Comparison of ENCODE assay signal across 8 mouse cellular contexts in the genomic region with DNA sequence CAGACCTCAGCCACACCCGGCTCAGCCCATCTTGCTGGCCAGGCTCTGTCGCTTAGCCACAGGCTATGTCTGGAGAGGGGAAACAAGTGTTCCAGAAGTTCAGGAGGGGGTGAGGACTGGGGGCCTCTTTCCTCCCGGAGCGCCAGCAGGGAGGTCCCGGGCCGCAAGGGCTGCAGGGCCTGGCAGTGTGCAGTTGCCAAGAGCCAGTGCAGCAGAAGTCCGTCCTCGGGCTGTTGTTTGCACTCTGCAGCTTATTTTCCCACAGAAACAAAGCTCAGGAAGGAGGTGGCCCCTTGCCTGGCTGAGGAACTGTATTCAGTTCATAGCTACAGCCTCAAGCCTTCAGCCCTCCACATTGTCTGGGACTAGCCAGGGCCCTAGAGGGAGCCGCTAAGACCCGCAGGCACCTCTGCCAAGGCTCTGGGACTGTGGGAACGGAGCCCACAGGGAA. TPM values are rescaled to one million over a fixed set of nuclear protein-coding genes. Genes with fewer than 3 reads are reported as not detected.
DNase-seq lines count a peak whose midpoint lies in the region; ATAC-seq and TF ChIP-seq lines count a peak whose summit lies in the region.

No protein-coding gene starts in this region.

- TF ChIP-seq CTCF in liver, adult 2 months (IDR thresholded peaks at IDR 0.05; ENCODE audit: low read depth, low read length) = no peak

- peak overlapping the region; percentile 23; the same call in 1 of the 2 replicates for H3K4me2 ChIP-seq in forebrain, embryonic 14.5 days (ENCODE audit: low read length)
- no peak overlapping the region for H3K4me2 ChIP-seq in hindbrain, embryonic 11.5 days (replicated peaks; ENCODE audit: low read depth, low read length)
- H3K4me2 ChIP-seq in limb, embryonic 15.5 days = 0 out of 2 replicates have a peak overlapping the region, but pooled peaks have one; percentile 2
- 0 out of 2 replicates have a peak overlapping the region, but pooled peaks have one; percentile 5 for H3K4me2 ChIP-seq in neural tube, embryonic 15.5 days

- no peaks in the 10 kb centered on the region for H3K36me3 ChIP-seq in liver, adult 2 months (ENCODE audit: control insufficient read depth, insufficient read depth, low read length)
- no peaks in the 10 kb centered on the region for H3K36me3 ChIP-seq in forebrain, embryonic 14.5 days (ENCODE audit: control insufficient read depth, insufficient read depth, low read length)
- no peaks in the 10 kb centered on the region for H3K36me3 ChIP-seq in hindbrain, embryonic 11.5 days (ENCODE audit: control insufficient read depth, insufficient read depth, low read length)
- peaks cover 5% of the 10 kb centered on the region; the same call in 1 of the 2 replicates for H3K36me3 ChIP-seq in limb, embryonic 15.5 days
- H3K36me3 ChIP-seq in neural tube, embryonic 15.5 days = no peaks in the 10 kb centered on the region

- no peaks in the 10 kb centered on the region for H3K9me3 ChIP-seq in forebrain, embryonic 14.5 days (replicated peaks; ENCODE audit: control insufficient read depth, low read length)
- H3K9me3 ChIP-seq in hindbrain, embryonic 11.5 days (ENCODE audit: control insufficient read depth, low read length) = no peaks in the 10 kb centered on the region
- H3K9me3 ChIP-seq in limb, embryonic 15.5 days = no peaks in the 10 kb centered on the region
- H3K9me3 ChIP-seq in neural tube, embryonic 15.5 days (replicated peaks) = no peaks in the 10 kb centered on the region

- peak; percentile 43 for DNase-seq in liver, adult 2 months (ENCODE audit: extremely low read depth, low read depth, low spot score)
- no peak for DNase-seq in liver
- peak; percentile 83 for DNase-seq in forebrain, embryonic 14.5 days (ENCODE audit: low spot score)
- peak; percentile 32 for DNase-seq in hindbrain, embryonic 11.5 days (ENCODE audit: low spot score)
- no peak for DNase-seq in right cerebral cortex, postnatal 14 days
- no peak for DNase-seq in frontal cortex, postnatal 14 days (ENCODE audit: low spot score in 2 of 2)

- 25% methylated on average over 11 of the region's 11 CpGs for WGBS in liver, adult 2 months
- WGBS in forebrain, embryonic 14.5 days = under 1% methylated on average over 11 of the region's 11 CpGs
- 37% methylated on average over 11 of the region's 11 CpGs for WGBS in hindbrain, embryonic 11.5 days
- WGBS in limb, embryonic 15.5 days = 19% methylated on average over 11 of the region's 11 CpGs
- 29% methylated on average over 11 of the region's 11 CpGs for WGBS in neural tube, embryonic 15.5 days

- ATAC-seq in forebrain, embryonic 14.5 days = peak; percentile 80
- ATAC-seq in hindbrain, embryonic 11.5 days (ENCODE audit: low FRiP score) = no peak
- peak; percentile 31; the same call in 1 of the 2 replicates for ATAC-seq in limb, embryonic 15.5 days (ENCODE audit: insufficient number of reproducible peaks, low FRiP score, low TSS enrichment, low read depth)
- peak; percentile 77; the same call in 1 of the 2 replicates for ATAC-seq in neural tube, embryonic 15.5 days (ENCODE audit: low FRiP score)

- H3K27me3 ChIP-seq in liver, adult 2 months (ENCODE audit: control insufficient read depth, insufficient read depth, low read length) = no peaks in the 10 kb centered on the region
- H3K27me3 ChIP-seq in forebrain, embryonic 14.5 days (replicated peaks; ENCODE audit: control insufficient read depth, insufficient read depth, low read length) = peaks cover 11% of the 10 kb centered on the region
- peaks cover 10% of the 10 kb centered on the region for H3K27me3 ChIP-seq in hindbrain, embryonic 11.5 days (ENCODE audit: control insufficient read depth, insufficient read depth, low read length)
- H3K27me3 ChIP-seq in limb, embryonic 15.5 days = peaks cover 14% of the 10 kb centered on the region
- H3K27me3 ChIP-seq in neural tube, embryonic 15.5 days (replicated peaks) = peaks cover 16% of the 10 kb centered on the region

- H3K4me3 ChIP-seq in liver, adult 2 months (ENCODE audit: insufficient read depth, low read depth, low read length) = peak overlapping the region; percentile 29; the same call in 1 of the 2 replicates
- no peak overlapping the region for H3K4me3 ChIP-seq in forebrain, embryonic 14.5 days (ENCODE audit: low read depth, low read length)
- no peak overlapping the region for H3K4me3 ChIP-seq in hindbrain, embryonic 11.5 days (ENCODE audit: low read depth, low read length)
- H3K4me3 ChIP-seq in limb, embryonic 15.5 days = no peak overlapping the region
- no peak overlapping the region for H3K4me3 ChIP-seq in neural tube, embryonic 15.5 days (replicated peaks)

- H3K27ac ChIP-seq in liver, adult 2 months (replicated peaks; ENCODE audit: insufficient read depth, low read depth, low read length) = peak overlapping the region; percentile 78
- peak overlapping the region; percentile 45 for H3K27ac ChIP-seq in forebrain, embryonic 14.5 days (ENCODE audit: low read depth, low read length)
- H3K27ac ChIP-seq in hindbrain, embryonic 11.5 days (ENCODE audit: low read depth, low read length) = peak overlapping the region; percentile 70
- peak overlapping the region; percentile 86 for H3K27ac ChIP-seq in limb, embryonic 15.5 days
- H3K27ac ChIP-seq in neural tube, embryonic 15.5 days (replicated peaks) = peak overlapping the region; percentile 85

- peaks cover 36% of the 10 kb centered on the region for H3K4me1 ChIP-seq in liver, adult 2 months (ENCODE audit: control insufficient read depth, insufficient read depth, low read length)
- H3K4me1 ChIP-seq in forebrain, embryonic 14.5 days (ENCODE audit: control insufficient read depth, insufficient read depth, low read length) = peaks cover 10% of the 10 kb centered on the region; the same call in 1 of the 2 replicates
- peaks cover 18% of the 10 kb centered on the region for H3K4me1 ChIP-seq in hindbrain, embryonic 11.5 days (replicated peaks; ENCODE audit: control insufficient read depth, insufficient read depth, low read length)
- H3K4me1 ChIP-seq in limb, embryonic 15.5 days = peaks cover 62% of the 10 kb centered on the region
- H3K4me1 ChIP-seq in neural tube, embryonic 15.5 days = peaks cover 31% of the 10 kb centered on the region

- peaks cover 2% of the 10 kb centered on the region; the same call in 1 of the 2 replicates for H3K79me2 ChIP-seq in liver, adult 2 months (ENCODE audit: control insufficient read depth, insufficient read depth, low read length)

- no peak for TF ChIP-seq POLR2A in liver, adult 2 months (IDR thresholded peaks at IDR 0.05; ENCODE audit: extremely low read depth, insufficient read depth, low read length)

- peak overlapping the region; percentile 40 for H3K9ac ChIP-seq in liver, adult 2 months (ENCODE audit: low read depth, low read length)
- H3K9ac ChIP-seq in forebrain, embryonic 14.5 days (ENCODE audit: low read length) = no peak overlapping the region
- 0 out of 2 replicates have a peak overlapping the region, but pooled peaks have one; percentile 40 for H3K9ac ChIP-seq in hindbrain, embryonic 11.5 days (ENCODE audit: low read depth, low read length)
- no peak overlapping the region for H3K9ac ChIP-seq in limb, embryonic 15.5 days
- no peak overlapping the region for H3K9ac ChIP-seq in neural tube, embryonic 15.5 days (replicated peaks)

RNA-seq across cellular contexts. Expression of gene Wbp2, which starts 15.2 kb away (rescaled TPM):
- 14.8 and 24.8 TPM in 2 replicates for total RNA-seq in liver, adult 2 months (2014; rRNA removed)
- 166 and 179 TPM in 2 replicates for polyA plus RNA-seq in liver, adult 2 months (2012; rRNA removed)
- polyA plus RNA-seq in forebrain, embryonic 14.5 days (2014; fragmentation: Nextera tagmentation; extraction: Ambion mirVana) = 145 and 166 TPM in 2 replicates
- polyA plus RNA-seq in hindbrain, embryonic 11.5 days (2014; fragmentation: Nextera tagmentation; extraction: Ambion mirVana) = 85.4 and 88.6 TPM in 2 replicates
- polyA plus RNA-seq in limb, embryonic 15.5 days (2015; fragmentation: Nextera tagmentation; extraction: Ambion mirVana) = 61.6 and 75.5 TPM in 2 replicates
- 162 and 167 TPM in 2 replicates for polyA plus RNA-seq in neural tube, embryonic 15.5 days (2015; fragmentation: Nextera tagmentation; extraction: Ambion mirVana)

RNA-seq across cellular contexts. Expression of gene Unc13d, which starts 24.2 kb away (rescaled TPM):
- 0.37 and 0.87 TPM in 2 replicates for total RNA-seq in liver, adult 2 months (2014; rRNA removed)
- 0.54 and 1.4 TPM in 2 replicates for polyA plus RNA-seq in liver, adult 2 months (2012; rRNA removed)
- polyA plus RNA-seq in forebrain, embryonic 14.5 days (2014; fragmentation: Nextera tagmentation; extraction: Ambion mirVana) = 0.19 and 0.62 TPM in 2 replicates
- 1.1 and 1.3 TPM in 2 replicates for polyA plus RNA-seq in hindbrain, embryonic 11.5 days (2014; fragmentation: Nextera tagmentation; extraction: Ambion mirVana)
- 6.5 and 8.8 TPM in 2 replicates for polyA plus RNA-seq in limb, embryonic 15.5 days (2015; fragmentation: Nextera tagmentation; extraction: Ambion mirVana)
- polyA plus RNA-seq in neural tube, embryonic 15.5 days (2015; fragmentation: Nextera tagmentation; extraction: Ambion mirVana) = 1.0 and 7.1 TPM in 2 replicates

RNA-seq across cellular contexts. Expression of gene Trim47, which starts 25.1 kb away (rescaled TPM):
- 2.9 and 6.6 TPM in 2 replicates for total RNA-seq in liver, adult 2 months (2014; rRNA removed)
- polyA plus RNA-seq in liver, adult 2 months (2012; rRNA removed) = 4.2 and 4.6 TPM in 2 replicates
- polyA plus RNA-seq in forebrain, embryonic 14.5 days (2014; fragmentation: Nextera tagmentation; extraction: Ambion mirVana) = 4.0 and 6.0 TPM in 2 replicates
- 3.0 TPM in 2 replicates for polyA plus RNA-seq in hindbrain, embryonic 11.5 days (2014; fragmentation: Nextera tagmentation; extraction: Ambion mirVana)
- polyA plus RNA-seq in limb, embryonic 15.5 days (2015; fragmentation: Nextera tagmentation; extraction: Ambion mirVana) = 31.2 and 42.4 TPM in 2 replicates
- polyA plus RNA-seq in neural tube, embryonic 15.5 days (2015; fragmentation: Nextera tagmentation; extraction: Ambion mirVana) = 9.8 TPM in 2 replicates

RNA-seq across cellular contexts. Expression of gene Trim65, which starts 29.0 kb away (rescaled TPM):
- total RNA-seq in liver, adult 2 months (2014; rRNA removed) = 3.9 and 5.8 TPM in 2 replicates
- 7.7 and 8.3 TPM in 2 replicates for polyA plus RNA-seq in liver, adult 2 months (2012; rRNA removed)
- 0.97 and 1.1 TPM in 2 replicates for polyA plus RNA-seq in forebrain, embryonic 14.5 days (2014; fragmentation: Nextera tagmentation; extraction: Ambion mirVana)
- 1.4 and 2.5 TPM in 2 replicates for polyA plus RNA-seq in hindbrain, embryonic 11.5 days (2014; fragmentation: Nextera tagmentation; extraction: Ambion mirVana)
- polyA plus RNA-seq in limb, embryonic 15.5 days (2015; fragmentation: Nextera tagmentation; extraction: Ambion mirVana) = 4.1 and 4.5 TPM in 2 replicates
- 3.4 and 4.1 TPM in 2 replicates for polyA plus RNA-seq in neural tube, embryonic 15.5 days (2015; fragmentation: Nextera tagmentation; extraction: Ambion mirVana)

RNA-seq across cellular contexts. Expression of gene Mrpl38, which starts 36.7 kb away (rescaled TPM):
- total RNA-seq in liver, adult 2 months (2014; rRNA removed) = 26.4 and 40.2 TPM in 2 replicates
- 63.7 and 77.7 TPM in 2 replicates for polyA plus RNA-seq in liver, adult 2 months (2012; rRNA removed)
- polyA plus RNA-seq in forebrain, embryonic 14.5 days (2014; fragmentation: Nextera tagmentation; extraction: Ambion mirVana) = 79.6 and 83.4 TPM in 2 replicates
- 93.2 and 100 TPM in 2 replicates for polyA plus RNA-seq in hindbrain, embryonic 11.5 days (2014; fragmentation: Nextera tagmentation; extraction: Ambion mirVana)
- polyA plus RNA-seq in limb, embryonic 15.5 days (2015; fragmentation: Nextera tagmentation; extraction: Ambion mirVana) = 83.9 and 85.5 TPM in 2 replicates
- 82.2 and 95.1 TPM in 2 replicates for polyA plus RNA-seq in neural tube, embryonic 15.5 days (2015; fragmentation: Nextera tagmentation; extraction: Ambion mirVana)

Comparison
In these comparisons a context has a peak if more than half of its experiments do, and no peak if none do; other contexts are left out.
1. DNase-seq: peak in liver, adult 2 months (single experiment), forebrain, embryonic 14.5 days (single experiment) and hindbrain, embryonic 11.5 days (single experiment); none in liver (single experiment), right cerebral cortex, postnatal 14 days (single experiment) and frontal cortex, postnatal 14 days (0 of 2).
2. H3K9ac ChIP-seq: peak in liver, adult 2 months (single experiment) and hindbrain, embryonic 11.5 days (single experiment); none in forebrain, embryonic 14.5 days (single experiment), limb, embryonic 15.5 days (single experiment) and neural tube, embryonic 15.5 days (single experiment).
3. Peak in every context shown above with its lines, with median percentiles within 50 percentile points of each other: H3K27ac ChIP-seq.